Mouse (Mus musculus) heart, adult 11 months (tissue): Measurements from ENCODE around the gene Ggcx.
A peak's percentile ranks its signal among the peaks of the same experiment; 100 is the strongest.
"Not testable (repeated sequence)": the region's sequence is repeated elsewhere in the genome, so short reads cannot be mapped to it uniquely, and the experiment has no call there.

ENCODE experiments used
- DNase-seq: peaks from one replicate; pipeline ENCODE4 v3.0.0; 2022

Ggcx gene

GRCm38 (mm10) chr6:72430989-72431921 is 17.1 kb downstream of the Ggcx start:
- no peak for DNase-seq

- DNase-seq, result no peak
Measured at GRCm38 (mm10) chr6:72432153-72432552, 18.0 kb downstream of the Ggcx start.

- DNase-seq, result no peak
Measured at GRCm38 (mm10) chr6:72438226-72438625, 24.1 kb downstream of the Ggcx start.

GRCm38 (mm10) chr6:72438862-72439354 is 24.8 kb downstream of the Ggcx start:
- peak; percentile 100 for DNase-seq

- peak; percentile 99 for DNase-seq
Measured at GRCm38 (mm10) chr6:72439355-72440185, 25.5 kb downstream of the Ggcx start, which contains the start of gene Mat2a. Gene Mat2a (minus strand): TSS chr6:72439558.

GRCm38 (mm10) chr6:72440186-72440990 is 26.3 kb downstream of the Ggcx start:
- no peak for DNase-seq

GRCm38 (mm10) chr6:72442921-72443604 is 29.0 kb downstream of the Ggcx start:
- no peak for DNase-seq

- peak; percentile 78 for DNase-seq
Measured at GRCm38 (mm10) chr6:72445011-72445410, 30.9 kb downstream of the Ggcx start.

GRCm38 (mm10) chr6:72447487-72447886 is 33.4 kb downstream of the Ggcx start:
- DNase-seq, result no peak

GRCm38 (mm10) chr6:72451778-72452177 is 37.7 kb downstream of the Ggcx start:
- DNase-seq, result not testable (repeated sequence)

GRCm38 (mm10) chr6:72452329-72452728 is 38.2 kb downstream of the Ggcx start:
- DNase-seq, result peak; percentile 78

GRCm38 (mm10) chr6:72453578-72453977 is 39.5 kb downstream of the Ggcx start:
- DNase-seq, result peak; percentile 53

- peak; percentile 97 for DNase-seq
Measured at GRCm38 (mm10) chr6:72454072-72454746, 40.1 kb downstream of the Ggcx start.

- peak; percentile 96 for DNase-seq
Measured at GRCm38 (mm10) chr6:72454833-72455373, 40.8 kb downstream of the Ggcx start.

- no peak for DNase-seq
Measured at GRCm38 (mm10) chr6:72456567-72456966, 42.5 kb downstream of the Ggcx start.

- peak; percentile 81 for DNase-seq
Measured at GRCm38 (mm10) chr6:72458418-72458817, 44.3 kb downstream of the Ggcx start.

GRCm38 (mm10) chr6:72458921-72459320 is 44.8 kb downstream of the Ggcx start:
- DNase-seq, result peak; percentile 83

GRCm38 (mm10) chr6:72460036-72460801 is 46.1 kb downstream of the Ggcx start:
- peak; percentile 93 for DNase-seq

GRCm38 (mm10) chr6:72462550-72463257 is 48.6 kb downstream of the Ggcx start:
- DNase-seq, result peak; percentile 90
